Mouse (Mus musculus) hindbrain, embryonic 13.5 days (tissue): ENCODE data around the gene 4930550L24Rik. TPM values are rescaled to one million over a fixed set of nuclear protein-coding genes. Genes with fewer than 3 reads are reported as not detected.

Source experiments
- ATAC-seq: fragments of 200-750 bp; cut with Nextera tagmentation; 2 replicates; pipeline ENCODE4 v1.8.0; 2017; ENCODE audit warnings: moderate TSS enrichment; ENCODE audit not compliant: low FRiP score
- H3K27ac ChIP-seq: fragments of 300-500 bp; sonication (generic); 2 replicates; pipeline ENCODE4 v1.5.1; 2015; ENCODE audit warnings: inconsistent platforms, mild to moderate bottlenecking, moderate library complexity
- H3K27me3 ChIP-seq: fragments of 300-500 bp; sonication (generic); 2 replicates; pipeline ENCODE4 v1.6.1; 2015; ENCODE audit warnings: mild to moderate bottlenecking, inconsistent platforms
- H3K36me3 ChIP-seq: fragments of 300-500 bp; sonication (generic); 2 replicates; pipeline ENCODE4 v1.6.1; 2015; ENCODE audit warnings: mild to moderate bottlenecking, inconsistent platforms
- H3K4me1 ChIP-seq: fragments of 300-500 bp; sonication (generic); replicated peaks from 2 replicates; pipeline ENCODE4 v1.6.1; 2015; ENCODE audit warnings: inconsistent platforms
- H3K4me2 ChIP-seq: fragments of 300-500 bp; sonication (generic); 2 replicates; pipeline ENCODE4 v1.6.1; 2015; ENCODE audit warnings: inconsistent platforms, mild to moderate bottlenecking, moderate library complexity
- H3K4me3 ChIP-seq: fragments of 300-500 bp; sonication (generic); 2 replicates; pipeline ENCODE4 v1.5.1; 2015; ENCODE audit warnings: mild to moderate bottlenecking, inconsistent platforms
- H3K9ac ChIP-seq: fragments of 300-500 bp; sonication (generic); 2 replicates; pipeline ENCODE4 v1.6.1; 2015; ENCODE audit warnings: mild to moderate bottlenecking, inconsistent platforms
- H3K9me3 ChIP-seq: fragments of 300-500 bp; sonication (generic); 2 replicates; pipeline ENCODE4 v1.6.1; 2016; ENCODE audit warnings: inconsistent platforms
- WGBS: fragments of 180-500 bp; shearing (Covaris S2); methylation state at CpG from one replicate; pipeline ENCODE4 v1.1.7; 2015; 5-methylcytosine and 5-hydroxymethylcytosine counted together
- polyA plus RNA-seq: library from polyadenylated mRNA; unstranded; fragments of >200 nt; fragmentation: Nextera tagmentation; extraction: Ambion mirVana; gene quantifications from 2 replicates; pipeline ENCODE4 v1.2.1, GENCODE M21; 2015

The 4930550L24Rik gene
- polyA plus RNA-seq: 0.12 TPM in 1 of 2 replicates, not detected in the other

GRCm38 (mm10) chrX:58909060-58909459, at the start of gene 4930550L24Rik:
Gene 4930550L24Rik, plus strand, starts transcription at chrX:58909360.
- 82% methylated on average over 2 of the region's 2 CpGs for WGBS
- no peaks in the 10 kb centered on the region for H3K27me3 ChIP-seq

GRCm38 (mm10) chrX:58900753-58901152, 8.4 kb upstream of the 4930550L24Rik start:
- ATAC-seq: no peak
- WGBS: 92% methylated on average over 1 of the region's 1 CpGs
- H3K4me3 ChIP-seq: no peak overlapping the region

More at GRCm38 (mm10) chrX:58909060-58909459, at the start of gene 4930550L24Rik:
- Histone ChIP-seq H3K4me1 (no peaks in the 10 kb centered on the region), H3K9me3 (no peaks in the 10 kb centered on the region), H3K4me2 (no peak within 1 kb of the TSS), H3K9ac (no peak within 1 kb of the TSS), H3K27ac (no peak within 1 kb of the TSS), H3K4me3 (no peak within 1 kb of the TSS), H3K36me3 (no peaks in the 10 kb centered on the region)
- ATAC-seq: no peak

GRCm38 (mm10) chrX:58967969-58968368, 58.8 kb downstream of the 4930550L24Rik start:
- no peak overlapping the region for H3K9ac ChIP-seq
- H3K4me1 ChIP-seq: no peaks in the 10 kb centered on the region
- no peaks in the 10 kb centered on the region for H3K27me3 ChIP-seq
- H3K9me3 ChIP-seq: no peaks in the 10 kb centered on the region
- H3K27ac ChIP-seq: no peak overlapping the region
- peak; percentile 63; the same call in 1 of the 2 replicates for ATAC-seq
- no peak overlapping the region for H3K4me2 ChIP-seq
- 67% methylated on average over 2 of the region's 2 CpGs for WGBS
- no peak overlapping the region for H3K4me3 ChIP-seq
- H3K36me3 ChIP-seq: no peaks in the 10 kb centered on the region

More at GRCm38 (mm10) chrX:58900753-58901152, 8.4 kb upstream of the 4930550L24Rik start:
- Histone ChIP-seq H3K4me1 (no peaks in the 10 kb centered on the region), H3K9ac (no peak overlapping the region), H3K27ac (no peak overlapping the region), H3K27me3 (no peaks in the 10 kb centered on the region), H3K9me3 (no peaks in the 10 kb centered on the region), H3K36me3 (no peaks in the 10 kb centered on the region), H3K4me2 (no peak overlapping the region)
